Mouse (Mus musculus) heart, embryonic 11.5 days (tissue): ENCODE measurements around the gene Ppara. TPM values are rescaled to one million over a fixed set of nuclear protein-coding genes. Genes with fewer than 3 reads are reported as not detected.

Experiments
- ATAC-seq: fragments of 200-750 bp; cut with Nextera tagmentation; replicated peaks from 2 replicates; pipeline ENCODE4 v1.8.0; 2017; ENCODE audit warnings: moderate library complexity; ENCODE audit not compliant: insufficient number of reproducible peaks, low FRiP score, low TSS enrichment
- H3K27ac ChIP-seq: fragments of 300-500 bp; sonication (generic); 2 replicates; pipeline ENCODE4 v1.5.1; 2014; ENCODE audit warnings: mild to moderate bottlenecking, low read depth, low read length
- H3K27me3 ChIP-seq: fragments of 300-500 bp; sonication (generic); 2 replicates; pipeline ENCODE4 v1.6.1; 2014; ENCODE audit warnings: mild to moderate bottlenecking, low read length, mixed read lengths; ENCODE audit not compliant: control insufficient read depth, insufficient read depth
- H3K36me3 ChIP-seq: fragments of 300-500 bp; sonication (generic); 2 replicates; pipeline ENCODE4 v1.6.1; 2014; ENCODE audit warnings: mild to moderate bottlenecking, low read length, moderate library complexity, mixed read lengths; ENCODE audit not compliant: control insufficient read depth, insufficient read depth
- H3K4me1 ChIP-seq: fragments of 300-500 bp; sonication (generic); 2 replicates; pipeline ENCODE4 v1.6.1; 2014; ENCODE audit warnings: low read length; ENCODE audit not compliant: control insufficient read depth, insufficient read depth
- H3K4me2 ChIP-seq: fragments of 300-500 bp; sonication (generic); 2 replicates; pipeline ENCODE4 v1.6.1; 2014; ENCODE audit warnings: mild to moderate bottlenecking, moderate library complexity
- H3K4me3 ChIP-seq: fragments of 300-500 bp; sonication (generic); 2 replicates; pipeline ENCODE4 v1.5.1; 2014; ENCODE audit warnings: low read depth, low read length
- H3K9ac ChIP-seq: fragments of 300-500 bp; sonication (generic); 2 replicates; pipeline ENCODE4 v1.6.1; 2014; ENCODE audit warnings: mild to moderate bottlenecking, low read depth, low read length, moderate library complexity
- H3K9me3 ChIP-seq: fragments of 300-500 bp; sonication (generic); replicated peaks from 2 replicates; pipeline ENCODE4 v1.6.1; 2016; ENCODE audit warnings: low read length; ENCODE audit not compliant: control insufficient read depth
- WGBS: fragments of 180-500 bp; shearing (Covaris S2); extraction: QIAGEN DNeasy Blood & Tissue Kit; methylation state at CpG from one replicate; pipeline ENCODE4 v1.1.7; 2014; ENCODE audit not compliant: insufficient replicate concordance; 5-methylcytosine and 5-hydroxymethylcytosine counted together
- polyA plus RNA-seq: library from polyadenylated mRNA; unstranded; fragments of >200 nt; fragmentation: Nextera tagmentation; extraction: Ambion mirVana; gene quantifications from 2 replicates; pipeline ENCODE4 v1.2.1, GENCODE M21; 2014

Gene Ppara
- polyA plus RNA-seq, 1 experiment from 2014 or later: 2.8 TPM

DNA sequence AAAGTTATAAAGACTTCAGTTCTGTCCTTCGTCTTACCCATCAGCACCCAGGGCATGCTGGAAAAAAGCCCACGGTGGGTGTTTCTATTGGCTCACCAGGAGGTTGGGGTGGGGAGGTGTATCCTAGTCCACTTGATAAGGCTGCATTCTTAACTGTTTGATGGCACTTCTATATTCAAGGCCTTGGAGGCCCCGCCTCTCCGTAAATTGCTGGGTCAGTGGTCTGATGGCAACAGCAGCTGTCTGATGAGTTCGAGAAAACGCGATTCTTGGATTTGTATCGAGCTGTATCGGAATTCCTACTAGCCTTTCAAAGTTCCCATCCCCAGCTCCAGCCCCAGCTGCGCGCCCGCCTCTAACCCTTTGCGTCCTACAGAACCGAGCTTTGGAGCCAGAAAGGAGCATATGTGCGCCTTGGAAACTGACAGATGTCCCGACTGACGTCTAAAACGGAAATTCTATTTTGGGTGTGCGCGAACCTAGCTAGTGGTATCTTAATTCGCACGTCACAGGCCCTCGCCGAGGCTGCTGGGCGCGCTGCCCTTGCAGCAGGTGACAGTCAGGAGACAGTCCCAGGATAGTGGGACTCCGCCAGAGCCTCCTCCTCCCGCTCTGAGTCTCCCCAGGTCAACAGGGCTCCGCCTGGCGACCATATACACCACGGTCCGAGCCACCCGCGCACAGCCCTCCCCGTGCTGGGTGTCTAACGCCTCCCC is 76.2 kb downstream of the Ppara start:
- H3K9ac ChIP-seq: peak overlapping the region; percentile 92
- H3K36me3 ChIP-seq: no peaks in the 10 kb centered on the region; the same call in 1 of the 2 replicates
- H3K4me3 ChIP-seq: peak overlapping the region; percentile 80
- WGBS: 3% methylated on average over 36 of the region's 36 CpGs
- peak overlapping the region; percentile 90 for H3K4me2 ChIP-seq
- ATAC-seq: peak; percentile 84
- peak overlapping the region; percentile 95 for H3K27ac ChIP-seq
- no peaks in the 10 kb centered on the region for H3K9me3 ChIP-seq
- peaks cover 6% of the 10 kb centered on the region for H3K4me1 ChIP-seq
- no peaks in the 10 kb centered on the region for H3K27me3 ChIP-seq

GRCm38 (mm10) chr15:85811535-85812277 is 76.9 kb downstream of the Ppara start, which contains the start of gene Cdpf1:
Gene Cdpf1 (minus strand): TSS chr15:85811697.
- H3K9ac ChIP-seq: peak within 1 kb of the TSS; percentile 92
- H3K4me1 ChIP-seq: peaks cover 6% of the 10 kb centered on the region
- no peaks in the 10 kb centered on the region for H3K9me3 ChIP-seq
- H3K36me3 ChIP-seq: no peaks in the 10 kb centered on the region; the same call in 1 of the 2 replicates
- H3K27ac ChIP-seq: peak within 1 kb of the TSS; percentile 95
- ATAC-seq: peak; percentile 90
- WGBS: 3% methylated on average over 36 of the region's 36 CpGs
- peak within 1 kb of the TSS; percentile 90 for H3K4me2 ChIP-seq
- H3K4me3 ChIP-seq: peak within 1 kb of the TSS; percentile 80
- H3K27me3 ChIP-seq: no peaks in the 10 kb centered on the region

DNA sequence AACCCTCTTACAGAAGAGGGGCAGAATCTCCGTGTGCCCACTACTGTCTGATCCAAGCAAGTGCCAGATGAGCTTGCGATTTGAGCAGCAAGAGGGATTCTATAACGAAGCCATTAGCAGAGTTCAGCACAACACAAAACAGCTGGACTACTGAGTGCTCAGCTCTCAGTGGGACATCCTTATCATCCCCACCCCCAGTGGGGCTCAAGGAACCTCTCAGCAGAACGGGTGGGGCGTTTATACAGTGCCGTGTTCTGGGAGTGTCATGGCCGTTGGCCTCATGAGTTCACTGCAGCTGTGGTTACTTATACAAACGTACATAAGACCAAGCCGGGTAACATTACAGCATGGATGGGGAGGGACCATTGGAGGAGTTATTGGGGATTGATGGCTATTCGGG is 78.6 kb downstream of the Ppara start:
- 55% methylated on average over 10 of the region's 10 CpGs for WGBS

DNA sequence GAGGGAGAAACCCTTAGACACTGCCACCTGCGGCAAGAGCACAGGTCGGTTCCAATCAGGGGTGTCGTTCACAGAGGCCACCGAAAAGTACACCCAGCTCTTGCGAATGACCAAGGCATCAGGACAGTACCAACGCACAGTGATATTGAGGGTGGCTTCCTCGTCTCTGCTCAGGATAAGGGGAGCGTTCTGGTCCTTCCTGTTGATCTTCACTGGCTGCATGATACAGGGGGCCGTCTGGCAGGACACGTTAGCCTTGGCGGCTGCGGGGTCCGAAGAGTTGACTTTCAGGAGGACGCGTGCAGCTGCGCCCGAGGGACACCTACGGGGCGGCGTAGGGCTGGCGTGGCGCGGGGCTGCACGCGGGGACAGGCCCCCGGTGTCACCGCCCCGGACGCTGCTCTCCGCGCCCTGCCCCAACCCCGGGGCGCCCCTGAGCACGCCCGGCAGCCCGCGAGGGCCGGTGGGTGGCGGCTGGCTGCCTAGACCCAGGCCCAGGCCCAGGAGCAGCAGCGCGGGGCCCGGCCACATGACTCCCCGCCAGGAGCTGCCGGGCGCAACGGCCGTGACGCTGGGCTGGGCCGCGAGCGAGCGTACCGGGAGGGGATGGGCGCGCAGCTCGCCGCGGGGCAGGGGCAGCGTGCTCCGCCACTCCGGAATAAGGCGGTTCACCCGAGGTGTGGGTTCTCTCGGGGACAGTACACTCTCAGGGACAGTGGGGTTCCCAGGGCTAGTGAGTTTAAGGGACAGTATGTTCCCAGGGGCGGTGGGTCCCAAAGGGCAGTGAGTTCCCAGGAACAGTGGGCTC is 86.6 kb downstream of the Ppara start, which contains the start of gene Pkdrej:
Pkdrej (minus strand) TSS at position 532 of the 808 bp plus-strand sequence.
- Histone ChIP-seq H3K27me3 (peaks cover 17% of the 10 kb centered on the region), H3K36me3 (no peaks in the 10 kb centered on the region), H3K4me3 (peak within 1 kb of the TSS; percentile 59), H3K9ac (peak within 1 kb of the TSS; percentile 78), H3K4me1 (no peaks in the 10 kb centered on the region), H3K27ac (no peak within 1 kb of the TSS), H3K9me3 (no peaks in the 10 kb centered on the region), H3K4me2 (peak within 1 kb of the TSS; percentile 97)
- WGBS: under 1% methylated on average over 57 of the region's 65 CpGs
- peak; percentile 22; the same call in 1 of the 2 replicates for ATAC-seq

More for the DNA sequence above, 78.6 kb downstream of the Ppara start:
- H3K4me1 ChIP-seq: peaks cover 6% of the 10 kb centered on the region
- no peak overlapping the region for H3K4me2 ChIP-seq
- H3K9ac ChIP-seq: no peak overlapping the region
- no peaks in the 10 kb centered on the region for H3K27me3 ChIP-seq
- ATAC-seq: no peak
- H3K9me3 ChIP-seq: no peaks in the 10 kb centered on the region
- H3K27ac ChIP-seq: no peak overlapping the region
- no peaks in the 10 kb centered on the region for H3K36me3 ChIP-seq
- no peak overlapping the region for H3K4me3 ChIP-seq

- peaks cover 17% of the 10 kb centered on the region for H3K27me3 ChIP-seq
- peak overlapping the region; percentile 78 for H3K9ac ChIP-seq
- H3K4me2 ChIP-seq: peak overlapping the region; percentile 97
- peak overlapping the region; percentile 59 for H3K4me3 ChIP-seq
- ATAC-seq: no peak
- H3K36me3 ChIP-seq: no peaks in the 10 kb centered on the region
- no peaks in the 10 kb centered on the region for H3K9me3 ChIP-seq
- no peaks in the 10 kb centered on the region for H3K4me1 ChIP-seq
- 9% methylated on average over 4 of the region's 4 CpGs for WGBS
- H3K27ac ChIP-seq: no peak overlapping the region
Measured at GRCm38 (mm10) chr15:85822011-85822359, 87.2 kb downstream of the Ppara start.

GRCm38 (mm10) chr15:85826676-85827075 is 91.9 kb downstream of the Ppara start:
- no peak overlapping the region for H3K4me3 ChIP-seq
- no peaks in the 10 kb centered on the region for H3K9me3 ChIP-seq
- WGBS: 35% methylated on average over 5 of the region's 5 CpGs
- no peaks in the 10 kb centered on the region; the same call in 1 of the 2 replicates for H3K27me3 ChIP-seq
- no peak overlapping the region for H3K9ac ChIP-seq
- no peaks in the 10 kb centered on the region for H3K36me3 ChIP-seq
- no peak overlapping the region for H3K27ac ChIP-seq
- ATAC-seq: no peak
- peaks cover under 1% of the 10 kb centered on the region; the same call in 1 of the 2 replicates for H3K4me1 ChIP-seq
- H3K4me2 ChIP-seq: no peak overlapping the region

GRCm38 (mm10) chr15:85828071-85828470 is 93.3 kb downstream of the Ppara start:
- Histone ChIP-seq H3K36me3 (no peaks in the 10 kb centered on the region), H3K27me3 (no peaks in the 10 kb centered on the region), H3K4me1 (peaks cover 2% of the 10 kb centered on the region; the same call in 1 of the 2 replicates), H3K9me3 (no peaks in the 10 kb centered on the region), H3K4me3 (no peak overlapping the region), H3K27ac (no peak overlapping the region), H3K4me2 (no peak overlapping the region), H3K9ac (no peak overlapping the region)
- 84% methylated on average over 4 of the region's 4 CpGs for WGBS
- no peak for ATAC-seq

DNA sequence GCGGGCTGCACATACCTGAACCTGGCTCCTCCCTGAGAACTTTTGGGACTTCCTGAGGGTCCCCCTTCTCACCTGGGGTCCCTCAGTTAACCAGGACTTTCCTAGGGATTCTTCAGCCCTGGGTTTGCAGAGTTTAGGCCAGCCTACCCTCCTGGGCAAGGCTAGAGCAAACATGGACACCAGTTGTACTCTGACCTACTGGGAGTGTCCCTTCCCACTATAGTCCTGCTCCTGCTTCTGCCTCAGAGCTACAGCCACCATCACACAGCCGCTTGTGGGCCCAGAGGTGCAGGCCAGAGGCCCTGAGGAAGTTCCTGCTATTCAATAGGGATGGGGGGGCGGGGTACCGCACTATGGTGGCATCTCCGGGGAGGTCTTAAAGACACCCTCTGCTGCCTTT is 94.7 kb downstream of the Ppara start:
- Histone ChIP-seq H3K9me3 (no peaks in the 10 kb centered on the region), H3K36me3 (no peaks in the 10 kb centered on the region), H3K4me2 (no peak overlapping the region), H3K4me1 (peaks cover 2% of the 10 kb centered on the region; the same call in 1 of the 2 replicates), H3K4me3 (no peak overlapping the region), H3K27me3 (no peaks in the 10 kb centered on the region), H3K9ac (no peak overlapping the region), H3K27ac (no peak overlapping the region)
- 76% methylated on average over 5 of the region's 5 CpGs for WGBS
- no peak for ATAC-seq
